In the genomic region with DNA sequence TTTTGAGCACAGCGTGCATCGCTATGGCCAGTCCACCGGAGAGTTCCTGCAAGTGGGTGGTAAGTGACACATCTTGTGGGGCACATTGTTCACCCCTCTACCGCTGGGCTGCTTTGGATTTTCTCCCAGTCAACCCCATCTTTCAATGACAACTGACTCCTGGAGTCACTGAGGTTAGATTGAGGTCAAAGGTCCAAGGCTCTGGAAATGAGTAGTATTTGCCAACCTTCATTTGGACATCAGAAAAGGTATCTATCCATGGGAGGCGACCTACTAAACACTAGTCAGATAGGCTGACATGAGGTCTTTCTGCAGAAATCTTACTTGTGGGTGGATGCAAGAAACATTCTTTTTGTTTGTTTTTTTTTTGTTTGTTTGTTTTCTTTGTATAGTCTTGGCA, we compare ENCODE assay signal across 21 mouse cellular contexts.
"Had no signal": no experiment of that assay in that cellular context is flagged by ENCODE, and none has a peak within 500 bp of the region (broad histone marks: within the 10 kb centered on the region; RNA-seq: fewer than 3 reads in every experiment).

No protein-coding gene starts in this region.

- H3K27ac ChIP-seq: heart, adult 2 months; heart, embryonic 13.5 days; heart, embryonic 15.5 days; hindbrain, embryonic 13.5 days; hindbrain, embryonic 15.5 days; hindbrain, postnatal 0 days; kidney, embryonic 15.5 days; layer of hippocampus, adult 2 months; limb, embryonic 13.5 days; limb, embryonic 15.5 days had no signal

- H3K4me2 ChIP-seq: heart, embryonic 11.5 days; heart, embryonic 13.5 days; heart, embryonic 15.5 days; hindbrain, embryonic 13.5 days; hindbrain, embryonic 15.5 days; kidney, embryonic 15.5 days; limb, embryonic 13.5 days; limb, embryonic 15.5 days had no signal

- H3K27me3 ChIP-seq: heart, embryonic 13.5 days; heart, embryonic 15.5 days; hindbrain, embryonic 13.5 days; hindbrain, embryonic 15.5 days; kidney, embryonic 15.5 days; limb, embryonic 13.5 days; limb, embryonic 15.5 days had no signal

- H3K9ac ChIP-seq: heart, embryonic 13.5 days; heart, embryonic 15.5 days; hindbrain, embryonic 13.5 days; hindbrain, embryonic 15.5 days; kidney, embryonic 15.5 days; limb, embryonic 13.5 days; limb, embryonic 15.5 days had no signal

- H3K36me3 ChIP-seq: kidney, embryonic 15.5 days had no signal

- DNase-seq: gastrocnemius, postnatal 14 days; gastrocnemius, postnatal 36 days; heart, adult 11 months; heart, adult 2 months; heart, postnatal 14 days; heart, postnatal 36 days; kidney, postnatal 10 days; kidney, postnatal 4 days; layer of hippocampus, postnatal 36 days; left cerebral cortex, postnatal 4 days had no signal

- ATAC-seq: hindbrain, postnatal 0 days; intestine, embryonic 16.5 days had no signal

- H3K4me3 ChIP-seq: heart, adult 2 months; heart, embryonic 13.5 days; heart, embryonic 15.5 days; hindbrain, embryonic 13.5 days; hindbrain, embryonic 15.5 days; kidney, embryonic 15.5 days; layer of hippocampus, adult 2 months; limb, embryonic 13.5 days; limb, embryonic 15.5 days had no signal

- H3K9me3 ChIP-seq: heart, embryonic 13.5 days; heart, embryonic 15.5 days; hindbrain, embryonic 13.5 days; hindbrain, embryonic 15.5 days; kidney, embryonic 15.5 days; limb, embryonic 13.5 days; limb, embryonic 15.5 days had no signal

- H3K4me1 ChIP-seq: hindbrain, embryonic 13.5 days; hindbrain, embryonic 15.5 days; kidney, embryonic 15.5 days had no signal
